Mouse (Mus musculus) urinary bladder, postnatal 4 days (tissue): ENCODE data around the gene Rpa2.

Source experiments
- DNase-seq, 2 experiments: peaks; one replicate each; pipeline ENCODE4 v3.0.0; 2021 to 2022; ENCODE audit warnings: low spot score in 2 of 2

Rpa2 gene

DNA sequence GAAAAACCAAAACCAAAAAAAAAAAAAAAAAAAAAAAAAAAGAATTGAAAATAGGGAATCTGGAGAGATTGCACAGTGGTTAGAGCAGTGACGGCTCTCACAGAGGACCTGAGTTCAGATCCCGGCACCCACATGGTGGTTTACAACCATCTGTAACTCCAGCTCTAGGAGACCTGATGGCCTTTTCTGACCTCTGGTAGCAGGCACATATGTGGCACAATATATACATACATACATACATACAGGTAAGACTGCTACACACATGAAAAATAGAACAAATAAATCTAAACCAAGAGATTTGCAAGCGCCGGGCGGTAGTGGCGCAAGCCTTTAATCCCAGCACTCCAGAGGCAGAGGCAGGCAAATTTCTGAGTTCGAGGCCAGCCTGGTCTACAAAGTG is 35.7 kb downstream of the Rpa2 start:
- DNase-seq: no peak

DNA sequence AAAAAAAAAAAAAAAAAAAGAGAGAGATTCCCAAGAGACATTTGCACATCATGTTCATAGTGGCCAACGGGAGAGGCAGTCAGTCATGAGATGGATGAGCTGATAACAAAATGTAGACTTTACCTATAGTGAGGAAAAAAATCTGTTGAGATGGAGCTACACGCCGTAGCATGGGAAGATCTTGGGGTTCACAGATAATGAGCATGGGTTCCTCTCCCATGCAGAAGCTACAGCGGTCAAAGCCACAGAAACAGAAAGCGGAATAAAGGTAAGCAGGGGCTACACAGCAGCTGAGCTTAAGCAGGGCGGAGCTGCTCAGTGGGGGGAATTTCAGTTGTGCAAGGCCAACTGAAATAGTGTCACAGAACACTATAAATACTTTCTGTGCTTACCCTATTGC is 36.2 kb downstream of the Rpa2 start:
- DNase-seq: no peak

DNA sequence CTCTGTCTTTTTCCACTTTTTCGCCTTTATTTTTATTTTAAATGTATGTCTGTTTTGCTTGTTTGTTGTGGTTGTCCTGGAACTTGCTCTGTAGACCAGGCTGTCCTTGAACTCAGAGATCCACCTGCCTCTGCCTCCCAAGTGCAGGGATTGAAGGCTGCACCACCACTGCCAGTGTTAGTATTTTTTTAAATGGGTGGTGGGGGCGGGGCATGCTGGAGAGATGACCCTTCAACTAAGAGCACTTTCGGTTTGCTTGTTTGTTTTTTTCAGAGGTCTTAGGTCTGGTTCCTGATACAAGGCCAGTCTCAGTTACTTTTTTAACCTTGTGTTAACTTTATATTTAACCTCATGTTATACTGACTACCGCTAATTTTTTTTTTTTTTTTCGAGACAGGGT is 37.0 kb downstream of the Rpa2 start:
- DNase-seq: no peak

DNA sequence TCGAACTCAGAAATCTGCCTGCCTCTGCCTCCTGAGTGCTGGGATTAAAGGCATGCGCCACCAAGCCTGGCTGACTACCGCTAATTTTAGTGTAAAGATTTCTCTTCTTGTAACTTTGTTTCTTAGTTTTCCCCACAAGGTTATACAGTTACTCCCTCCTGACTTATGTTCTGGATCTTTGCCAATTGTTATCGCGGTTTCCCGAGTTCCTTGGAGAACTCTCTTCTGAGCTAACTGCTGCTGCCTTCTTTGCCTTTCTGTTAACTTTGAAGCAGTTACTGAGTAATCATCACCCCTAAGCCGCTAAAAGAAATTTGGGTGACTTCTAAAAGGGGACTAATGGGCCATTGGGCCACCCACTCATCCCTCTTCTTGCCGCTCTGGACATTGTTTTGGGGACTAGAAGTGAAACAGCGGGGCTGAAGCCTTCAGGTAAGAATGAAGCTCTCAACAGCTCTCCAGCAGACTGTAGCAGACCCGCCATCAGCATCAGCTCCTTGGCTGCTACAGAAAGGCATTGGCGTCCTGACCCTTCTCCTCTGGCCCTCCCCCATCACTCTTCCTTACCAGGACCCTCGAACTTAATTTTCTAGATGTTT is 37.6 kb downstream of the Rpa2 start:
- no peak for DNase-seq

DNA sequence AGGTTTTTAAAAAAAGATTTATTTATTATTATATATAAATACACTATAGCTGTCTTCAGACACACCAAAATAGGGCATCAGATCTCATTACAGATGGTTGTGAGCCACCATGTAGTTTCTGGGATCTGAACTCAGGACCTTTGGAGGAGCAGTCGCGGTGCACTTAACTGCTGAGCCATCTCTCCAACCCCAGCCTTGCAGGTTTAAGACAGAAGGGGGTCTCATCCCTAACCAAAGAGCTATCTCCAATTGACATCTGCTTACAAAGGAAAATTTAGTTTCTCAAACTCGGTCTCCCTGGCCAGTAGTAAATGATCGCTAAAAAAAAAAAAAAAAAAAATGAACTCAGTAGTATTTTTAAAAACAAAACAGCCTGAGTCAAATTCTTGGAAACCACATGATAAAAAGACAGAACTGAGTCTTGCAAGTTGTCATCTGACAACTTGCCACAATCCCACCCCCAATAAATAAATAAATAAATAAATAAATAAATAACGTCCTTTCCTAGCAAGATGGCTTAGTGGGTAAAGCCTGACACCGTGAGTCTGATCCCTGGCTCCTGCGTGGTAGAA is 38.6 kb downstream of the Rpa2 start:
- DNase-seq: no peak

DNA sequence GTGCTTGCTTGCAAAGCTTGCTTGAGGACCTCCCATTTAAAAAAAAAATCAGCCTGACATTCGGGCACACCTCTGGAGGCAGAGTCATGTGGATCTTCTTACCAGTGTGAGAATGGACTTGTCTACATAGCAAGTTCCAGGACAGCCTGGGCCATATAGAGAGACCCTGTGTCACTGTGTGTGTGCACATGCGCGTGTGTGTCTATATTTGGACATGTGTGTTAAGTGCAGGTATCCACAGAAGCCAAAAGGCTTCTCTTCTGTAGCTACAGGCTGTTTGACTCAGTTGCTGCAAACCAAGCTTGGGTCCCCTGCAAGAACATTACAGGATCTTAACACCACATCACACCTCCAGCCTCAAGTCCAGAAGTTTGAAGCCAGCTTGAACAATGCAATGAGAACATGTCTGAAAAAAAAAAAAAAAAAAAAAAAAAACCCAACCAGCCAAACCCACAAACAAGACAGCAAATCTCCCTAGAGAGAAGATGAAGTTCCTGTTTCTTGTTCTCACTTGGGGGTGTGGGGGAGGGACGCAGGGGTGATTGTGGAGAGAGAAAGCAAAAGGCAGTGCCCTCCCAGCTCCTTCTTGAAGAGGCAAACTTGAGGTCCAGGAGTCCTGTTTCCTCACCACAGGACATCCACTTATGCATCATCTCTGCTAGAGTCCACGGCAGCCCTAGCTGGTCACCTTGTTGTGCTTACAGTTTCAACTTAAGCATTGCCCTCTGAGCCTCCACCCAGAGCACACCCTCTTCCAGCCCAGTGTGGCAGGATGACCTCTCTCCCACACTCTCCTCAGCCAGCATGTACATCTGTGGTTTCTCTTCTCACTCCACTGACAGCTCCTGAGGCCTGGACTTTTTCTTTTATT is 39.9 kb downstream of the Rpa2 start:
- no peak for DNase-seq

DNA sequence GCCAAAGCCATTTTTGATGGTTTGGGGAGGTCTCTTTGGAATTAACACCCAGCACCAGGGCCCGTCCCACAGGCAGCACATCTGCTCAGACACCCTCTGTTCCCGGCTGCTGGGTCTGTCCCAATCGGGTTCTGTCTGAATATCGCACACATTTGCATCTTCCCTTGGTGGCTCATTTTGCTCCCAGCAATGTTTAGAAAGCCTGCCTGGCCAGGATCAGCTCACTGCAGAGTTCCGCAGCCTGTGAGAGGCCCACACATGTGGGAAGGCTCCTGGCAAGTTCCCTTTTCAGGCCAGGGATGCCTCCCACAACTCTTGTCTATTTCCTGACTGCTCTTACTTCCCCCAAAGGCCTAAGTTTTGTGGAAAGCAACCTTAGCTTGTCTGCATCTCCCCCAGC is 41.5 kb downstream of the Rpa2 start:
- DNase-seq: no peak

DNA sequence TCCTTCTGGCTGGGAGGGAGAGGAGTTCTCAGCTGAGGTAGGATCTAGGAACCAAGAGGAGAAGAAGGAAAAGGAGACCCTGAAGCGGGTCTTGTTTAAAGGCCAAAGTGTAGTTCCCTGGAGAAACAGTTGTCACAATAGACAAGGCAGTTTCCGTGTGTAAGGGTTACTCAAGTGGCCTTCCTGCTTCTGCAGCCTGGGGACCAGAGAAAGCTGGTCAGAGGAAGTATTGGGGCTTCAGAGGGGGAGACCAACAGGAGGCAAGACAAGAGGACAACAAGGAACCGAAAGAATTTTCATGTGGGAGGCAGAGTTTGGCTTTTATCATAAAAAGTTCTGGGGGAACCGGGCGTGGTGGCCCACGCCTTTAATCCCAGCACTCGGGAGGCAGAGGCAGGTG is 48.3 kb downstream of the Rpa2 start:
- no peak for DNase-seq

DNA sequence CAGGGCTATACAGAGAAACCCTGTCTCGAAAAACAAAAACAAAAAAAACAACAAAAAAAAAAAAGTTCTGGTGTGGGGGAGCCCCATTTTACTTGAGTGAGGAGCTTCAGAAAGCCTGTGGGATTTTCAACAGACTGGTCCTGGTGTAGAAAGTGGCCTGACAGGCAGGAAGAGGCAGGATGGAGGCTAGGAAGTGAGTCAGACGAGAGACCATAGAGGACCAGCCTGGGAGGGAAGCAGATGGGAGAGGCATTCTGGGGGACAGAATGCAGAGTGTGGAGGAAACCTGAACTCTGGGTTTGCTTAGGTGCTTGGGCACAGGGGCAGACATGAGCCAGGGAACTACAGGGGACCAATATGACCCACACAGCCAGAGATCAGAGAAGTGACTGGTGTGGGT is 48.7 kb downstream of the Rpa2 start:
- no peak for DNase-seq

DNA sequence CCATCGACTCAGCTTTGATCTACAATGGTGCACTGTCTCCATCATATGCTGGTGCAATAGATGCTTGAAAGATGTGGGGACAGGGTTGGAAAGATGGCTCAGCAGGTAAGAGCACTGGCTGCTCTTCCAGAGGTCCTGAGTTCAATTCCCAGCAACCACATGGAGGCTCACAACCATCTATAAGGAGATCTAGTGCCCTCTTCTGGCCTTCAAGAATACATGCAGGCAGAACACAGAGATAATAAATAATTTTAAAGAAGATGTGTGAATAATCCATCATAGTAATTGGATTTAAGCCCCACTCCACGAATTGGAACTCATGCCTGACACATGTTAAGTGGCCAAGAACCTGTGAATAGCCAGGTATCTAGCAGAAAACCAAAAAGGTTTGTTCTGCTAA is 50.3 kb downstream of the Rpa2 start:
- DNase-seq: no peak

DNA sequence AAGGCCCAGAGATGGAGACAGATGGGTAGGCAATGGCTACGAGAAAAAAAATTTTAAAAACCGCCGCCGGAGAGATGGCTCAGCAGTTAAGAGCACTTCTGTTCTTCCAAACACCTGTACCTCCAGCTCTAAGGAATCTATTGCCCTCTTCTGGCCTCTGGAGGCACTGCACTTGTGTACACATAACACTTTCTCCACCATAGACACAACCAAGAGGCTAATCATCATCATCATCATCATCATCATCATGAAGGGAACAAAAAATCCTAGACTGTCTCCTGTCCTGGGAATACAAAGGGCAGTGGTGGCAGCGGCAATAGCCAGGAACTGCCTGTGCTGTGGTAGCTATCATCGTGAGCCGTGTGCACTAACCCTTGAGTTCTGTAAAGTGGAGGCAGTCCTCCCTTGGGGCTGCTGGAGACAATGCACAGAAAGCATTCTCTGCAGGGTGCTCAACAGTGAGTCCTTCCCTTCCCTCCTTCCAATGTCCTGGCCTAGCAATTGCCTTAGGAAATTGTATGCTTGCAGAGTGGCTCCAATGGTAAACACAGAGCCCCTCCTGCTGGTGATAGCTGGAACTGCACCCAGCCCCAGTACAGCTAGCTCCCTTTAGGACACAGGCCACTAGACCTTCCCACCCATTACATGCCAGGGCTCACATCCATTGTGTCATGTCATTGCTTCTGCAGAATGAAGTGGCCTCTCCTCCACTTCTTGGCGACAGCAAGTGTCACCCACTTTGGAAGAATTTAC is 55.7 kb downstream of the Rpa2 start:
- peak; percentile 52 to 70 for DNase-seq
